Comparison of ENCODE assay signal across 8 mouse cellular contexts in genomic region chr13:47017259-47017658, GRCm38 (mm10). TPM values are rescaled to one million over a fixed set of nuclear protein-coding genes. Genes with fewer than 3 reads are reported as not detected.
DNase-seq lines count a peak whose midpoint lies in the region; ATAC-seq and TF ChIP-seq lines count a peak whose summit lies in the region.

No protein-coding gene starts in this region.

- intact Hi-C loops in heart, postnatal 36 days (cut with DNase I): no loop called here

- TF ChIP-seq EP300 in CH12.LX (IDR thresholded peaks at IDR 0.05; ENCODE audit: low read length): no peak
- no peak for TF ChIP-seq EP300 in lung, postnatal 0 days (IDR thresholded peaks at IDR 0.05)

- H3K9me3 ChIP-seq in CH12.LX (replicated peaks; ENCODE audit: low read length): peaks cover 5% of the 10 kb centered on the region
- H3K9me3 ChIP-seq in lung, postnatal 0 days (ENCODE audit: low read length): no peaks in the 10 kb centered on the region

- no peak overlapping the region for H3K4me3 ChIP-seq in CH12.LX (replicated peaks in 1 of 3; ENCODE audit: low read depth in 2 of 3, low read length in 2 of 3, poor library complexity in 1 of 3)
- no peak overlapping the region for H3K4me3 ChIP-seq in lung, postnatal 0 days (ENCODE audit: low read depth, low read length)

- ATAC-seq in lung, postnatal 0 days: peak; percentile 65
- no peak for ATAC-seq in activated CD4-positive, CD25-positive, alpha-beta regulatory T cell, adult 4 months

- 36% methylated on average over 5 of the region's 5 CpGs for WGBS in lung, postnatal 0 days

- no peaks in the 10 kb centered on the region; a peak in 1 of 4 replicates for H3K4me1 ChIP-seq in CH12.LX (ENCODE audit: control insufficient read depth in 1 of 2, insufficient read depth in 2 of 2)
- H3K4me1 ChIP-seq in lung, postnatal 0 days (ENCODE audit: insufficient read depth, low read depth, low read length): peaks cover 3% of the 10 kb centered on the region; the same call in 1 of the 2 replicates

- TF ChIP-seq POLR2A in CH12.LX (IDR thresholded peaks at IDR 0.05; ENCODE audit: low read depth, low read length): no peak

- no peak overlapping the region for H3K4me2 ChIP-seq in CH12.LX (ENCODE audit: insufficient read depth, low read depth, poor library complexity, severe bottlenecking)
- H3K4me2 ChIP-seq in lung, postnatal 0 days (replicated peaks; ENCODE audit: low read depth, low read length): no peak overlapping the region

- DNase-seq in CH12.LX (ENCODE audit: extremely low read depth) (peak; percentile 40), ZHBTc4 (ENCODE audit: low read depth, low spot score) (peak; percentile 65)
- peak; percentile 71 for DNase-seq in embryo, embryonic 10.5 days (ENCODE audit: low spot score)
- peak; percentile 39 to 46 for DNase-seq in heart, postnatal 36 days
- DNase-seq in layer of hippocampus, adult 8-10 months (ENCODE audit: low spot score in 2 of 2): peak; percentile 38 to 59
- peak; percentile 82 for DNase-seq in lung, postnatal 0 days (ENCODE audit: low spot score)
- peak; percentile 23 to 51 for DNase-seq in right cerebral cortex, postnatal 36 days (ENCODE audit: low spot score in 2 of 2)

- peak; percentile 37 to 85; a peak in 3 of 4 replicates for TF ChIP-seq CTCF in CH12.LX (conservative IDR thresholded peaks at IDR 0.05 in 1 of 2, IDR thresholded peaks at IDR 0.05 in 1 of 2; ENCODE audit: low read depth in 2 of 2, low read length in 2 of 2)
- peak; percentile 96 for TF ChIP-seq CTCF in lung, postnatal 0 days (IDR thresholded peaks at IDR 0.05)

- H3K79me2 ChIP-seq in CH12.LX (replicated peaks; ENCODE audit: control insufficient read depth, extremely low read depth, insufficient read depth, poor library complexity, severe bottlenecking): no peaks in the 10 kb centered on the region

- dilution Hi-C loops in CH12.LX (cut with MboI; ENCODE audit: extremely low pct_ligation_motif_present, extremely low pct_unique_long_range_greater_than_20kb, low sequenced_read_pairs): no loop called here

- no peak overlapping the region for H3K27ac ChIP-seq in CH12.LX (ENCODE audit: insufficient read depth, low read depth)
- no peak overlapping the region for H3K27ac ChIP-seq in lung, postnatal 0 days (ENCODE audit: low read length)

- H3K27me3 ChIP-seq in CH12.LX (replicated peaks): no peaks in the 10 kb centered on the region
- H3K27me3 ChIP-seq in lung, postnatal 0 days (replicated peaks; ENCODE audit: insufficient read depth, low read length): no peaks in the 10 kb centered on the region

- in situ Hi-C loops in CH12.LX (cut with MboI; ENCODE audit: low pct_ligation_motif_present, low pct_unique_long_range_greater_than_20kb, low sequenced_read_pairs): loop anchor here (10.0 kb wide), 1 partner anchor 172 kb away; no protein-coding TSS in a partner anchor

- no peak overlapping the region for H3K9ac ChIP-seq in CH12.LX (ENCODE audit: insufficient read depth, low read depth)
- H3K9ac ChIP-seq in lung, postnatal 0 days (replicated peaks; ENCODE audit: low read depth): no peak overlapping the region

- H3K36me3 ChIP-seq in CH12.LX (replicated peaks in 1 of 2; ENCODE audit: control insufficient read depth in 1 of 2, insufficient read depth in 1 of 2, low read length in 1 of 2): no peaks in the 10 kb centered on the region
- H3K36me3 ChIP-seq in lung, postnatal 0 days (ENCODE audit: insufficient read depth, low read length): no peaks in the 10 kb centered on the region

- TF ChIP-seq RAD21 in CH12.LX (IDR thresholded peaks at IDR 0.05; ENCODE audit: low read depth, low read length): peak; percentile 91

TF ChIP-seq in CH12.LX, 34 proteins besides CTCF, POLR2A, EP300 and RAD21:
- no peak for TF ChIP-seq GABPA (IDR thresholded peaks at IDR 0.05; ENCODE audit: insufficient replicate concordance, low read depth, low read length)
- no peak for TF ChIP-seq JUN (IDR thresholded peaks at IDR 0.05; ENCODE audit: insufficient read depth, low read depth, low read length)
- TF ChIP-seq CHD1 (IDR thresholded peaks at IDR 0.05; ENCODE audit: low read depth, low read length): no peak
- no peak for TF ChIP-seq MAX (IDR thresholded peaks at IDR 0.05; ENCODE audit: low read length)
- no peak for TF ChIP-seq ZMIZ1 (IDR thresholded peaks at IDR 0.05; ENCODE audit: low read depth, low read length)
- no peak for TF ChIP-seq JUND (conservative IDR thresholded peaks at IDR 0.05; ENCODE audit: low read depth, low read length)
- 0 out of 2 replicates have a peak, but pooled peaks have one; percentile 30 for TF ChIP-seq ZC3H11A (IDR thresholded peaks at IDR 0.05; ENCODE audit: low read depth, low read length)
- no peak for TF ChIP-seq HCFC1 (IDR thresholded peaks at IDR 0.05; ENCODE audit: low read depth, low read length)
- TF ChIP-seq E2F4 (IDR thresholded peaks at IDR 0.05; ENCODE audit: insufficient replicate concordance, low read depth, low read length): no peak
- no peak for TF ChIP-seq MAFK (IDR thresholded peaks at IDR 0.05; ENCODE audit: insufficient replicate concordance, low read length)
- TF ChIP-seq MEF2A (IDR thresholded peaks at IDR 0.05; ENCODE audit: borderline replicate concordance, low read depth, low read length): no peak
- TF ChIP-seq SMC3 (IDR thresholded peaks at IDR 0.05; ENCODE audit: low read depth, low read length): peak; percentile 80
- no peak for TF ChIP-seq ZNF384 (IDR thresholded peaks at IDR 0.05; ENCODE audit: low read depth, low read length)
- TF ChIP-seq PAX5 (IDR thresholded peaks at IDR 0.05; ENCODE audit: low read length): no peak
- TF ChIP-seq IRF4 (IDR thresholded peaks at IDR 0.05; ENCODE audit: low read depth, low read length): no peak

RNA-seq across cellular contexts. Expression of gene Nhlrc1, which starts 2.6 kb away (rescaled TPM):
- total RNA-seq in CH12.LX (2012; rRNA removed) (not detected in 2 replicates), CH12.LX (2014; rRNA removed) (not detected in 2 replicates)
- polyA plus RNA-seq in CH12.LX (2012; ENCODE audit: insufficient read length, low read depth): not detected in 2 replicates
- total RNA-seq in heart, postnatal 36 days (2021): 1 to 10 TPM; 5.6 to 7.8 TPM
- total RNA-seq in layer of hippocampus, adult 8-10 months (2022): 10 to 100 TPM; 15.4 to 19.6 (median 17.9) TPM
- 2.1 and 2.3 TPM in 2 replicates for polyA plus RNA-seq in lung, postnatal 0 days (2015; fragmentation: Nextera tagmentation; extraction: Ambion mirVana)
- polyA plus RNA-seq in activated CD4-positive, CD25-positive, alpha-beta regulatory T cell, adult 4 months (2017; shearing (Covaris generic)): under 1 TPM in 1 of 2 experiments, not detected in 1; 0.20 TPM

RNA-seq across cellular contexts. Expression of gene Kdm1b, which starts 26.0 kb away (rescaled TPM):
- total RNA-seq in CH12.LX (2012; rRNA removed): 9.8 and 10.3 TPM in 2 replicates
- total RNA-seq in CH12.LX (2014; rRNA removed): 17.5 and 20.3 TPM in 2 replicates
- 11.1 and 12.3 TPM in 2 replicates for polyA plus RNA-seq in CH12.LX (2012; ENCODE audit: insufficient read length, low read depth)
- 10 to 100 TPM; 10.1 to 10.3 TPM for total RNA-seq in heart, postnatal 36 days (2021)
- total RNA-seq in layer of hippocampus, adult 8-10 months (2022): 10 to 100 TPM in 1 of 4 experiments, 1 to 10 TPM in 3; 7.7 to 11.0 (median 9.9) TPM
- 7.0 and 9.5 TPM in 2 replicates for polyA plus RNA-seq in lung, postnatal 0 days (2015; fragmentation: Nextera tagmentation; extraction: Ambion mirVana)
- polyA plus RNA-seq in activated CD4-positive, CD25-positive, alpha-beta regulatory T cell, adult 4 months (2017; shearing (Covaris generic)): 10 to 100 TPM; 15.3 to 17.0 TPM

RNA-seq across cellular contexts. Expression of gene Tpmt, which starts 27.3 kb away (rescaled TPM):
- 1.2 and 1.6 TPM in 2 replicates for total RNA-seq in CH12.LX (2012; rRNA removed)
- total RNA-seq in CH12.LX (2014; rRNA removed): 2.5 and 3.6 TPM in 2 replicates
- 1.9 and 3.1 TPM in 2 replicates for polyA plus RNA-seq in CH12.LX (2012; ENCODE audit: insufficient read length, low read depth)
- total RNA-seq in heart, postnatal 36 days (2021): 1 to 10 TPM; 3.6 to 4.2 TPM
- total RNA-seq in layer of hippocampus, adult 8-10 months (2022): 10 to 100 TPM in 2 of 4 experiments, 1 to 10 TPM in 2; 7.8 to 11.9 (median 9.4) TPM
- polyA plus RNA-seq in lung, postnatal 0 days (2015; fragmentation: Nextera tagmentation; extraction: Ambion mirVana): 6.8 and 7.4 TPM in 2 replicates
- 1 to 10 TPM; 5.4 TPM for polyA plus RNA-seq in activated CD4-positive, CD25-positive, alpha-beta regulatory T cell, adult 4 months (2017; shearing (Covaris generic))

Comparison
In these comparisons a context has a peak if more than half of its experiments do, and no peak if none do; other contexts are left out.
1. RNA of gene Nhlrc1, which starts 2.6 kb away (total RNA-seq): 15.4 to 19.6 TPM in layer of hippocampus, adult 8-10 months and 5.6 to 7.8 TPM in heart, postnatal 36 days; not detected in CH12.LX; every median in the first group is over 4 times any median in the second.
2. Peak in every context shown above with its lines, with median percentiles within 50 percentile points of each other: DNase-seq.